Mouse (Mus musculus): ENCODE data around the gene Kansl1.

- TF ChIP-seq CTCF (IDR thresholded peaks at IDR 0.05; ENCODE audit: insufficient read depth, low read depth, low read length), result no peak
- no peak for TF ChIP-seq POLR2A (IDR thresholded peaks at IDR 0.05; ENCODE audit: insufficient read depth, low read depth, low read length)
Measured at GRCm38 (mm10) chr11:104330151-104330550, 138.5 kb downstream of the Kansl1 start.
